Mouse (Mus musculus) heart, adult 2 months (tissue): Measurements from ENCODE around the gene Tmem151b.

Experiments
- CTCF ChIP-seq: fragments of 200-600 bp; IDR thresholded peaks from 2 replicates; pipeline ENCODE4 v1.8.1; 2022; ENCODE audit warnings: antibody characterized with exemption, mild to moderate bottlenecking, moderate library complexity
- POLR2A ChIP-seq: fragments of 200-500 bp; IDR thresholded peaks from 2 replicates; pipeline ENCODE4 v1.6.1; 2011; ENCODE audit warnings: mild to moderate bottlenecking, low read depth, low read length, control low read depth; ENCODE audit not compliant: insufficient read depth

DNA sequence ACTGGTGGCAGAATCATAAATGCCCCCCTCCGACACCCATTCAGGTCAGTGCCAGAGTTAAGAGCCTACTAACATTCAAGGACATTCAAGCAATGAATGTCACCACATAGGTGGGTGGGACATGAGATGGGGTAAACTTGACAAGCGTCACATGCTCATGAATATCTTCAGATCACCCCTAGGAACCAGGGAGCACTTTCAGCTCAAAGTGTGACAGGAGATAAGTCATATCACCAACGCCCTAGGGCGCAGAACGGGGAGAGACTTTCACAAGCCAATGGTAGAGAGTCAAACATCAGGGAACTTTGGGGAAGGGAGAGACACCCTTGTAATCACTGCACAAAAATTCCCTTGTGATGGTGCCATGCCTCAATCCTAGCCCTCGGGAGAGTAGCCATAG, 32.7 kb upstream of the Tmem151b start:
- no peak for TF ChIP-seq CTCF
- no peak for TF ChIP-seq POLR2A
